Mouse (Mus musculus) hindbrain, embryonic 16.5 days (tissue): ENCODE data around the gene Olfr270. TPM values are rescaled to one million over a fixed set of nuclear protein-coding genes. Genes with fewer than 3 reads are reported as not detected.

Experiments used
- ATAC-seq: fragments of 200-750 bp; cut with Nextera tagmentation; 2 replicates; pipeline ENCODE4 v1.8.0; 2017; ENCODE audit warnings: moderate TSS enrichment, moderate library complexity
- H3K27ac ChIP-seq: fragments of 300-500 bp; sonication (generic); 2 replicates; pipeline ENCODE4 v1.5.1; 2014; ENCODE audit warnings: low read depth, mild to moderate bottlenecking, control low read depth, low read length, moderate library complexity
- H3K27me3 ChIP-seq: fragments of 300-500 bp; sonication (generic); replicated peaks from 2 replicates; pipeline ENCODE4 v1.6.1; 2014; ENCODE audit warnings: low read length; ENCODE audit not compliant: control insufficient read depth, insufficient read depth
- H3K36me3 ChIP-seq: fragments of 300-500 bp; sonication (generic); 2 replicates; pipeline ENCODE4 v1.6.1; 2014; ENCODE audit warnings: mild to moderate bottlenecking, low read length, moderate library complexity, mixed read lengths; ENCODE audit not compliant: control insufficient read depth, insufficient read depth
- H3K4me1 ChIP-seq: fragments of 300-500 bp; sonication (generic); 2 replicates; pipeline ENCODE4 v1.6.1; 2014; ENCODE audit warnings: low read depth, low read length; ENCODE audit not compliant: control insufficient read depth, insufficient read depth
- H3K4me2 ChIP-seq: fragments of 300-500 bp; sonication (generic); 2 replicates; pipeline ENCODE4 v1.6.1; 2014; ENCODE audit warnings: mild to moderate bottlenecking, low read length, control low read depth, moderate library complexity
- H3K4me3 ChIP-seq: fragments of 300-500 bp; sonication (generic); 2 replicates; pipeline ENCODE4 v1.5.1; 2014; ENCODE audit warnings: mild to moderate bottlenecking, low read length, control low read depth, moderate library complexity
- H3K9ac ChIP-seq: fragments of 300-500 bp; sonication (generic); 2 replicates; pipeline ENCODE4 v1.6.1; 2014; ENCODE audit warnings: low read depth, mild to moderate bottlenecking, control low read depth, low read length, moderate library complexity
- H3K9me3 ChIP-seq: fragments of 300-500 bp; sonication (generic); 2 replicates; pipeline ENCODE4 v1.6.1; 2014; ENCODE audit warnings: mild to moderate bottlenecking, low read length, moderate library complexity; ENCODE audit not compliant: control insufficient read depth
- WGBS: fragments of 180-500 bp; shearing (Covaris S2); extraction: QIAGEN DNeasy Blood & Tissue Kit; methylation state at CpG from one replicate; pipeline ENCODE4 v1.1.7; 2014; 5-methylcytosine and 5-hydroxymethylcytosine counted together
- polyA plus RNA-seq: library from polyadenylated mRNA; unstranded; fragments of >200 nt; fragmentation: Nextera tagmentation; extraction: Ambion mirVana; gene quantifications from 2 replicates; pipeline ENCODE4 v1.2.1, GENCODE M21; 2015

Gene Olfr270
- polyA plus RNA-seq, 1 experiment from 2014 or later, result not detected

- 86% methylated on average over 2 of the region's 2 CpGs for WGBS
- Histone ChIP-seq H3K4me3 (no peak overlapping the region), H3K4me1 (no peaks in the 10 kb centered on the region), H3K36me3 (no peaks in the 10 kb centered on the region), H3K27ac (no peak overlapping the region), H3K9me3 (0 out of 2 replicates have a peak, but pooled peaks cover 2% of the 10 kb centered on the region), H3K9ac (no peak overlapping the region), H3K4me2 (no peak overlapping the region), H3K27me3 (no peaks in the 10 kb centered on the region)
- ATAC-seq, result no peak
These were observed 21.9 kb downstream of the Olfr270 start for GRCm38 (mm10) chr4:52986266-52986665.

- Histone ChIP-seq H3K4me2 (peak within 1 kb of the TSS; percentile 42), H3K9ac (no peak within 1 kb of the TSS), H3K4me1 (no peaks in the 10 kb centered on the region), H3K27ac (no peak within 1 kb of the TSS), H3K27me3 (no peaks in the 10 kb centered on the region), H3K36me3 (no peaks in the 10 kb centered on the region), H3K4me3 (no peak within 1 kb of the TSS), H3K9me3 (0 out of 2 replicates have a peak, but pooled peaks cover 2% of the 10 kb centered on the region)
- 34% methylated on average over 12 of the region's 12 CpGs for WGBS
- ATAC-seq, result no peak
These were observed 24.9 kb downstream of the Olfr270 start, which contains the start of gene Nipsnap3a for GRCm38 (mm10) chr4:52989248-52989647. Gene Nipsnap3a, plus strand, starts transcription at chr4:52989272.

GRCm38 (mm10) chr4:52999449-52999848, 35.1 kb downstream of the Olfr270 start:
- Histone ChIP-seq H3K4me3 (no peak overlapping the region), H3K9me3 (no peaks in the 10 kb centered on the region), H3K27me3 (no peaks in the 10 kb centered on the region), H3K36me3 (no peaks in the 10 kb centered on the region), H3K9ac (no peak overlapping the region), H3K4me1 (no peaks in the 10 kb centered on the region), H3K27ac (no peak overlapping the region), H3K4me2 (no peak overlapping the region)
- 89% methylated on average over 6 of the region's 6 CpGs for WGBS
- 0 out of 2 replicates have a peak, but pooled peaks have one; percentile 27 for ATAC-seq

GRCm38 (mm10) chr4:53000154-53000553, 35.8 kb downstream of the Olfr270 start:
- no peak overlapping the region for H3K4me3 ChIP-seq
- no peaks in the 10 kb centered on the region for H3K36me3 ChIP-seq
- no peak overlapping the region for H3K9ac ChIP-seq
- 88% methylated on average over 8 of the region's 8 CpGs for WGBS
- no peaks in the 10 kb centered on the region for H3K9me3 ChIP-seq
- ATAC-seq, result no peak
- no peaks in the 10 kb centered on the region for H3K4me1 ChIP-seq
- no peaks in the 10 kb centered on the region for H3K27me3 ChIP-seq
- H3K4me2 ChIP-seq, result no peak overlapping the region
- H3K27ac ChIP-seq, result no peak overlapping the region

GRCm38 (mm10) chr4:53009183-53009582, 44.8 kb downstream of the Olfr270 start:
- no peak overlapping the region for H3K4me2 ChIP-seq
- H3K4me1 ChIP-seq, result peaks cover 5% of the 10 kb centered on the region
- H3K36me3 ChIP-seq, result no peaks in the 10 kb centered on the region
- H3K9me3 ChIP-seq, result no peaks in the 10 kb centered on the region
- H3K9ac ChIP-seq, result no peak overlapping the region
- 71% methylated on average over 4 of the region's 4 CpGs for WGBS
- no peaks in the 10 kb centered on the region for H3K27me3 ChIP-seq
- no peak overlapping the region for H3K4me3 ChIP-seq
- H3K27ac ChIP-seq, result no peak overlapping the region
- ATAC-seq, result no peak

- H3K4me2 ChIP-seq, result no peak overlapping the region
These were observed 45.5 kb downstream of the Olfr270 start for GRCm38 (mm10) chr4:53009871-53010270.

GRCm38 (mm10) chr4:53011732-53012361, 47.5 kb downstream of the Olfr270 start, which contains the start of gene Nipsnap3b:
Gene Nipsnap3b, plus strand, starts transcription at chr4:53011880.
- H3K27me3 ChIP-seq, result no peaks in the 10 kb centered on the region
- H3K27ac ChIP-seq, result peak within 1 kb of the TSS; percentile 93
- H3K4me1 ChIP-seq, result peaks cover 5% of the 10 kb centered on the region
- H3K9ac ChIP-seq, result peak within 1 kb of the TSS; percentile 94
- peaks cover 15% of the 10 kb centered on the region for H3K36me3 ChIP-seq
- ATAC-seq, result peak; percentile 96
- H3K9me3 ChIP-seq, result no peaks in the 10 kb centered on the region
- peak within 1 kb of the TSS; percentile 77 for H3K4me2 ChIP-seq
- WGBS, result under 1% methylated on average over 61 of the region's 63 CpGs
- H3K4me3 ChIP-seq, result peak within 1 kb of the TSS; percentile 90

More at GRCm38 (mm10) chr4:53009871-53010270, 45.5 kb downstream of the Olfr270 start:
- Histone ChIP-seq H3K36me3 (peaks cover under 1% of the 10 kb centered on the region), H3K4me1 (peaks cover 5% of the 10 kb centered on the region), H3K27me3 (no peaks in the 10 kb centered on the region), H3K4me3 (no peak overlapping the region), H3K27ac (no peak overlapping the region), H3K9me3 (no peaks in the 10 kb centered on the region), H3K9ac (no peak overlapping the region)
- ATAC-seq, result no peak
- WGBS, result 91% methylated on average over 4 of the region's 4 CpGs

GRCm38 (mm10) chr4:53014421-53014820, 50.1 kb downstream of the Olfr270 start:
- H3K36me3 ChIP-seq, result peaks cover 28% of the 10 kb centered on the region
- no peak overlapping the region for H3K4me3 ChIP-seq
- H3K4me1 ChIP-seq, result peaks cover 5% of the 10 kb centered on the region
- H3K27me3 ChIP-seq, result no peaks in the 10 kb centered on the region
- H3K27ac ChIP-seq, result no peak overlapping the region
- no peaks in the 10 kb centered on the region for H3K9me3 ChIP-seq
- no peak overlapping the region for H3K9ac ChIP-seq
- WGBS, result 94% methylated on average over 7 of the region's 7 CpGs
- H3K4me2 ChIP-seq, result no peak overlapping the region
- no peak for ATAC-seq

- no peaks in the 10 kb centered on the region for H3K9me3 ChIP-seq
- peaks cover 5% of the 10 kb centered on the region for H3K4me1 ChIP-seq
- peaks cover 28% of the 10 kb centered on the region for H3K36me3 ChIP-seq
- WGBS, result over 99% methylated on average over 3 of the region's 3 CpGs
- H3K4me2 ChIP-seq, result no peak overlapping the region
- H3K27me3 ChIP-seq, result no peaks in the 10 kb centered on the region
- ATAC-seq, result no peak
- no peak overlapping the region for H3K9ac ChIP-seq
- no peak overlapping the region for H3K4me3 ChIP-seq
- H3K27ac ChIP-seq, result no peak overlapping the region
These were observed 50.7 kb downstream of the Olfr270 start for GRCm38 (mm10) chr4:53015024-53015423.
